In the genomic region with DNA sequence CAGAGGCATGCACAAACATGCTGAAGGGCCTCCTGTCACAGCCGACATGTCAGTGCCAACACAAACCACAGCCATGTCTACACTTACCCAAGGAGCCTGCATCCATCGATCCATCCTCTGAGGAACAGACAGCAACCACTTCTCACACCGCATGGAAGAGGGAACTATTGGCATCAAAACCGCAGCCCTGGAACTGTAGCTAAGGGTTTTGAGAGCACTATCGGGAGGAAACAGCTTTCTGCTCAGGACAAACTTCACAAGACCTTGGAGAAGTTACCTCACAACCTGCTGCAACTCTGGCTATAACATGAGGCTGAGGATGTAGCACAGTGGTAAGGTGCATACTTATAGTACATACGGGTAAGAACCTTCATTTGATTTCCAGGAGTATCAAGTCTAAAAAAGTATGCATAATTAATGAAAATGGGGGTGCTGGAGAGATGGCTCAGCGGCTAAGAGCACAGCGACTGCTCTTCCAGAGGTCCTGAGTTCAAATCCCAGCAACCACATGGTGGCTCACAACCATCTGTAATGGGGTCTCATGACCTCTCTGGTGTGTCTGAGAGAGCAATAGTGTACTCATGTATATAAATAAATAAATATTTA, we compare ENCODE assay signal across 33 mouse cellular contexts. TPM values are rescaled to one million over a fixed set of nuclear protein-coding genes. Genes with fewer than 3 reads are reported as not detected.
DNase-seq lines count a peak whose midpoint lies in the region; ATAC-seq and TF ChIP-seq lines count a peak whose summit lies in the region.
"Had no signal": no experiment of that assay in that cellular context is flagged by ENCODE, and none has a peak within 500 bp of the region (broad histone marks: within the 10 kb centered on the region; RNA-seq: fewer than 3 reads in every experiment).

No protein-coding gene starts in this region.

- DNase-seq in liver, embryonic 11.5 days (ENCODE audit: low spot score) = no peak
- peak; percentile 89 for DNase-seq in MEL (ENCODE audit: low read depth, low spot score)
- DNase-seq in adrenal gland, adult (ENCODE audit: inconsistent age in 2 of 2, low spot score in 1 of 2) = no peak
- DNase-seq in left cerebral cortex, postnatal 4 days = no peak
- DNase-seq in cerebellum, adult 9-11 months = no peak
- DNase-seq: adrenal gland, adult 2 months; adrenal gland, postnatal 36 days; cerebellum, adult 8-10 months; cerebellum, postnatal 36 days; embryo, embryonic 11 days; gastrocnemius, postnatal 14 days; heart, adult 18-20 months; heart, postnatal 36 days; kidney, adult 11 months; kidney, postnatal 36 days; thymus, postnatal 4 days had no signal

- no peaks in the 10 kb centered on the region for H3K9me3 ChIP-seq in liver, embryonic 12.5 days (replicated peaks)
- H3K9me3 ChIP-seq in liver, embryonic 11.5 days (ENCODE audit: control insufficient read depth, low read length) = no peaks in the 10 kb centered on the region
- no peaks in the 10 kb centered on the region for H3K9me3 ChIP-seq in MEL (replicated peaks; ENCODE audit: insufficient read depth, low read length)
- no peaks in the 10 kb centered on the region for H3K9me3 ChIP-seq in megakaryocyte, embryonic 14.5 days
- H3K9me3 ChIP-seq: embryonic facial prominence, embryonic 13.5 days; forebrain, embryonic 13.5 days; hindbrain, embryonic 15.5 days; kidney, embryonic 15.5 days; limb, embryonic 10.5 days; limb, embryonic 15.5 days; lung, embryonic 15.5 days; midbrain, embryonic 13.5 days; neural tube, embryonic 13.5 days had no signal

- no peak overlapping the region for H3K4me2 ChIP-seq in liver, embryonic 12.5 days
- H3K4me2 ChIP-seq in liver, embryonic 11.5 days = no peak overlapping the region
- H3K4me2 ChIP-seq: embryonic facial prominence, embryonic 13.5 days; forebrain, embryonic 13.5 days; heart, embryonic 11.5 days; hindbrain, embryonic 15.5 days; kidney, embryonic 15.5 days; limb, embryonic 15.5 days; lung, embryonic 15.5 days; midbrain, embryonic 13.5 days; neural tube, embryonic 13.5 days had no signal

- H3K79me2 ChIP-seq in MEL (ENCODE audit: control insufficient read depth, insufficient read depth, low read length, poor library complexity) = peaks cover 16% of the 10 kb centered on the region

- TF ChIP-seq CTCF in MEL (IDR thresholded peaks at IDR 0.05 in 2 of 3, conservative IDR thresholded peaks at IDR 0.05 in 1 of 3; ENCODE audit: control insufficient read depth in 1 of 3, insufficient read depth in 1 of 3, low read depth in 2 of 3, low read length in 3 of 3, poor library complexity in 1 of 3, severe bottlenecking in 1 of 3) = no peak

- intact Hi-C loops in left cerebral cortex, postnatal 4 days (cut with DNase I) = no loop called here

- no peak for ATAC-seq in liver, embryonic 12.5 days
- no peak for ATAC-seq in liver, embryonic 11.5 days (replicated peaks; ENCODE audit: low FRiP score)
- peak; percentile 80 for ATAC-seq in granulocyte monocyte progenitor cell, adult 5-6 weeks (replicated peaks; ENCODE audit: poor library complexity, severe bottlenecking)
- ATAC-seq: forebrain, embryonic 13.5 days; inflammation-experienced regulatory T-cells, adult 6 months; midbrain, embryonic 13.5 days had no signal

- TF ChIP-seq EP300 in MEL (IDR thresholded peaks at IDR 0.05; ENCODE audit: low read depth in 1 of 2, low read length in 2 of 2) = peak; percentile 81 to 86

- H3K4me3 ChIP-seq in liver, embryonic 12.5 days = no peak overlapping the region
- no peak overlapping the region for H3K4me3 ChIP-seq in liver, embryonic 11.5 days (ENCODE audit: low read depth, low read length)
- H3K4me3 ChIP-seq in MEL (ENCODE audit: control insufficient read depth in 1 of 2, insufficient read depth in 1 of 2, low read depth in 2 of 2, low read length in 2 of 2) = no peak overlapping the region
- peak overlapping the region; percentile 54 for H3K4me3 ChIP-seq in megakaryocyte, embryonic 14.5 days (replicated peaks)
- H3K4me3 ChIP-seq: embryonic facial prominence, embryonic 13.5 days; erythroblast, embryonic 14.5 days; forebrain, embryonic 13.5 days; hindbrain, embryonic 15.5 days; kidney, embryonic 15.5 days; layer of hippocampus, adult 2 months; limb, embryonic 10.5 days; limb, embryonic 15.5 days; lung, embryonic 15.5 days; midbrain, embryonic 13.5 days; neural tube, embryonic 13.5 days had no signal

- H3K27me3 ChIP-seq in liver, embryonic 12.5 days (replicated peaks) = no peaks in the 10 kb centered on the region
- H3K27me3 ChIP-seq in liver, embryonic 11.5 days (replicated peaks; ENCODE audit: control insufficient read depth, insufficient read depth, low read length) = no peaks in the 10 kb centered on the region
- H3K27me3 ChIP-seq in MEL (ENCODE audit: control insufficient read depth in 1 of 2, insufficient read depth in 2 of 2, low read length in 2 of 2) = no peaks in the 10 kb centered on the region
- no peaks in the 10 kb centered on the region for H3K27me3 ChIP-seq in megakaryocyte, embryonic 14.5 days (replicated peaks)
- H3K27me3 ChIP-seq: embryonic facial prominence, embryonic 13.5 days; forebrain, embryonic 13.5 days; hindbrain, embryonic 15.5 days; kidney, embryonic 15.5 days; limb, embryonic 15.5 days; lung, embryonic 15.5 days; midbrain, embryonic 13.5 days; neural tube, embryonic 13.5 days had no signal

- peaks cover 81% of the 10 kb centered on the region for H3K4me1 ChIP-seq in liver, embryonic 12.5 days
- peaks cover 37% of the 10 kb centered on the region for H3K4me1 ChIP-seq in liver, embryonic 11.5 days (replicated peaks; ENCODE audit: control insufficient read depth, insufficient read depth, low read length)
- H3K4me1 ChIP-seq in MEL (ENCODE audit: control insufficient read depth in 1 of 2, insufficient read depth in 2 of 2, low read length in 2 of 2) = peaks cover 16 to 49% of the 10 kb centered on the region in 2 experiments
- peaks cover 74% of the 10 kb centered on the region for H3K4me1 ChIP-seq in megakaryocyte, embryonic 14.5 days

- no peak for TF ChIP-seq RAD21 in MEL (IDR thresholded peaks at IDR 0.05; ENCODE audit: low read depth, low read length)

- H3K9ac ChIP-seq in liver, embryonic 12.5 days = no peak overlapping the region
- H3K9ac ChIP-seq in liver, embryonic 11.5 days (ENCODE audit: low read depth, low read length) = no peak overlapping the region
- no peak overlapping the region for H3K9ac ChIP-seq in MEL (ENCODE audit: control insufficient read depth, low read depth, low read length, poor library complexity, severe bottlenecking)
- H3K9ac ChIP-seq: embryonic facial prominence, embryonic 13.5 days; forebrain, embryonic 13.5 days; hindbrain, embryonic 15.5 days; kidney, embryonic 15.5 days; limb, embryonic 15.5 days; lung, embryonic 15.5 days; midbrain, embryonic 13.5 days; neural tube, embryonic 13.5 days had no signal

- peaks cover 40% of the 10 kb centered on the region for H3K36me3 ChIP-seq in liver, embryonic 12.5 days
- peaks cover 14% of the 10 kb centered on the region for H3K36me3 ChIP-seq in liver, embryonic 11.5 days (ENCODE audit: control insufficient read depth, insufficient read depth, low read length)
- H3K36me3 ChIP-seq in MEL (ENCODE audit: control insufficient read depth in 1 of 2, insufficient read depth in 2 of 2, low read length in 2 of 2) = peaks cover 0 to 42% of the 10 kb centered on the region in 2 experiments; a peak in 2 of 4 replicates
- H3K36me3 ChIP-seq in megakaryocyte, embryonic 14.5 days (replicated peaks; ENCODE audit: low read length) = peaks cover 27% of the 10 kb centered on the region

- no peak for TF ChIP-seq POLR2A in MEL (IDR thresholded peaks at IDR 0.05; ENCODE audit: control insufficient read depth in 1 of 2, insufficient read depth in 1 of 2, low read depth in 1 of 2, low read length in 2 of 2, poor library complexity in 1 of 2)

- 64% methylated on average over 8 of the region's 8 CpGs for WGBS in liver, embryonic 12.5 days (ENCODE audit: insufficient replicate concordance)
- WGBS in liver, embryonic 11.5 days = 71% methylated on average over 8 of the region's 8 CpGs

- peak overlapping the region; percentile 67 for H3K27ac ChIP-seq in liver, embryonic 12.5 days
- H3K27ac ChIP-seq in liver, embryonic 11.5 days (ENCODE audit: low read depth, low read length) = no peak overlapping the region
- H3K27ac ChIP-seq in MEL (ENCODE audit: control insufficient read depth, low read depth, low read length) = peak overlapping the region; percentile 8; the same call in 1 of the 2 replicates
- H3K27ac ChIP-seq: embryonic facial prominence, embryonic 13.5 days; forebrain, embryonic 13.5 days; hindbrain, embryonic 15.5 days; kidney, embryonic 15.5 days; layer of hippocampus, adult 2 months; limb, embryonic 10.5 days; limb, embryonic 15.5 days; lung, embryonic 15.5 days; midbrain, embryonic 13.5 days; neural tube, embryonic 13.5 days had no signal

RNA-seq across cellular contexts. Expression of a gene that starts 5.4 kb away (rescaled TPM):
- 2,000 and 2,061 TPM in 2 replicates for polyA plus RNA-seq in liver, embryonic 12.5 days (2016; fragmentation: Nextera tagmentation; extraction: Ambion mirVana)
- 1,813 and 1,952 TPM in 2 replicates for polyA plus RNA-seq in liver, embryonic 11.5 days (2014; fragmentation: Nextera tagmentation; extraction: Ambion mirVana)
- 492 and 730 TPM in 2 replicates for total RNA-seq in MEL (2012; rRNA removed)
- polyA plus RNA-seq in MEL (2012; ENCODE audit: insufficient read depth in 1 of 2, insufficient read length in 2 of 2, low read depth in 1 of 2, low replicate concordance in 2 of 2, missing spikeins in 1 of 2) = 100 to 1,000 TPM in 1 of 2 experiments, not detected in 1; 566 TPM
- 781 and 857 TPM in 2 replicates for total RNA-seq in granulocyte monocyte progenitor cell, adult 5-6 weeks (2014; fragmentation: Nextera tagmentation)
- 1,252 and 1,475 TPM in 2 replicates for total RNA-seq in granulocyte monocyte progenitor cell, adult 5-6 weeks (2017)
- polyA plus RNA-seq in megakaryocyte, embryonic 14.5 days (2012; ENCODE audit: insufficient read depth, low replicate concordance) = 55.6 and 352 TPM in 2 replicates
- total RNA-seq in left cerebral cortex, postnatal 4 days (2021) = 100 to 1,000 TPM; 652 to 682 TPM

RNA-seq across cellular contexts. Expression of a gene that starts 7.3 kb away (rescaled TPM):
- 143 and 148 TPM in 2 replicates for polyA plus RNA-seq in liver, embryonic 12.5 days (2016; fragmentation: Nextera tagmentation; extraction: Ambion mirVana)
- 241 and 245 TPM in 2 replicates for polyA plus RNA-seq in liver, embryonic 11.5 days (2014; fragmentation: Nextera tagmentation; extraction: Ambion mirVana)
- 110 and 115 TPM in 2 replicates for total RNA-seq in MEL (2012; rRNA removed)
- 100 to 1,000 TPM in 1 of 2 experiments, not detected in 1; 246 TPM for polyA plus RNA-seq in MEL (2012; ENCODE audit: insufficient read depth in 1 of 2, insufficient read length in 2 of 2, low read depth in 1 of 2, low replicate concordance in 2 of 2, missing spikeins in 1 of 2)
- 136 and 140 TPM in 2 replicates for total RNA-seq in granulocyte monocyte progenitor cell, adult 5-6 weeks (2014; fragmentation: Nextera tagmentation)
- total RNA-seq in granulocyte monocyte progenitor cell, adult 5-6 weeks (2017) = 369 and 376 TPM in 2 replicates
- polyA plus RNA-seq in megakaryocyte, embryonic 14.5 days (2012; ENCODE audit: insufficient read depth, low replicate concordance) = 96.7 and 198 TPM in 2 replicates
- total RNA-seq in left cerebral cortex, postnatal 4 days (2021) = 10 to 100 TPM; 83.6 to 83.7 TPM

RNA-seq across cellular contexts. Expression of a gene that starts 17.7 kb away (rescaled TPM):
- 9.3 and 10.6 TPM in 2 replicates for polyA plus RNA-seq in liver, embryonic 12.5 days (2016; fragmentation: Nextera tagmentation; extraction: Ambion mirVana)
- polyA plus RNA-seq in liver, embryonic 11.5 days (2014; fragmentation: Nextera tagmentation; extraction: Ambion mirVana) = 10.2 and 10.5 TPM in 2 replicates
- 9.6 and 38.3 TPM in 2 replicates for total RNA-seq in MEL (2012; rRNA removed)
- polyA plus RNA-seq in MEL (2012; ENCODE audit: insufficient read depth in 1 of 2, insufficient read length in 2 of 2, low read depth in 1 of 2, low replicate concordance in 2 of 2, missing spikeins in 1 of 2) = 10 to 100 TPM in 1 of 2 experiments, not detected in 1; 27.5 TPM
- total RNA-seq in granulocyte monocyte progenitor cell, adult 5-6 weeks (2014; fragmentation: Nextera tagmentation) = 3.4 and 3.9 TPM in 2 replicates
- 2.1 and 2.9 TPM in 2 replicates for total RNA-seq in granulocyte monocyte progenitor cell, adult 5-6 weeks (2017)
- polyA plus RNA-seq in megakaryocyte, embryonic 14.5 days (2012; ENCODE audit: insufficient read depth, low replicate concordance) = 23.7 and 27.2 TPM in 2 replicates
- 1 to 10 TPM; 6.8 to 7.0 TPM for total RNA-seq in left cerebral cortex, postnatal 4 days (2021)

RNA-seq across cellular contexts. Expression of a gene that starts 35.8 kb away (rescaled TPM):
- 0.77 and 0.94 TPM in 2 replicates for polyA plus RNA-seq in liver, embryonic 12.5 days (2016; fragmentation: Nextera tagmentation; extraction: Ambion mirVana)
- 0.73 and 0.85 TPM in 2 replicates for polyA plus RNA-seq in liver, embryonic 11.5 days (2014; fragmentation: Nextera tagmentation; extraction: Ambion mirVana)
- total RNA-seq in MEL (2012; rRNA removed) = not detected in 2 replicates
- polyA plus RNA-seq in MEL (2012; ENCODE audit: insufficient read depth in 1 of 2, insufficient read length in 2 of 2, low read depth in 1 of 2, low replicate concordance in 2 of 2, missing spikeins in 1 of 2) = under 1 TPM in 1 of 2 experiments, not detected in 1; 0.06 TPM
- 2.4 TPM in 2 replicates for total RNA-seq in granulocyte monocyte progenitor cell, adult 5-6 weeks (2014; fragmentation: Nextera tagmentation)
- total RNA-seq in granulocyte monocyte progenitor cell, adult 5-6 weeks (2017) = 1.2 and 1.4 TPM in 2 replicates
- polyA plus RNA-seq in megakaryocyte, embryonic 14.5 days (2012; ENCODE audit: insufficient read depth, low replicate concordance) = 3.1 TPM in 1 of 2 replicates, not detected in the other
- total RNA-seq in left cerebral cortex, postnatal 4 days (2021) = 1 to 10 TPM in 1 of 2 experiments, under 1 TPM in 1; 0.58 to 1.1 TPM
- total RNA-seq: megakaryocyte-erythroid progenitor cell, adult 5-6 weeks had no signal
